Mouse (Mus musculus) thymus, adult 2 months (tissue): ENCODE data around the gene Coq8b.

Experiments used
- CTCF ChIP-seq: fragments of 200-500 bp; IDR thresholded peaks from 2 replicates; pipeline ENCODE4 v1.5.1; 2012; ENCODE audit warnings: mild to moderate bottlenecking, control low read depth, low read length, moderate library complexity, borderline replicate concordance; ENCODE audit not compliant: control insufficient read depth, poor library complexity, insufficient read depth; ENCODE audit errors: extremely low read depth
- POLR2A ChIP-seq: fragments of 200-500 bp; IDR thresholded peaks from 2 replicates; pipeline ENCODE4 v1.6.1; 2012; ENCODE audit warnings: mild to moderate bottlenecking, low read length, control low read depth, moderate library complexity; ENCODE audit not compliant: control insufficient read depth, poor library complexity, insufficient read depth; ENCODE audit errors: extremely low read depth

DNA sequence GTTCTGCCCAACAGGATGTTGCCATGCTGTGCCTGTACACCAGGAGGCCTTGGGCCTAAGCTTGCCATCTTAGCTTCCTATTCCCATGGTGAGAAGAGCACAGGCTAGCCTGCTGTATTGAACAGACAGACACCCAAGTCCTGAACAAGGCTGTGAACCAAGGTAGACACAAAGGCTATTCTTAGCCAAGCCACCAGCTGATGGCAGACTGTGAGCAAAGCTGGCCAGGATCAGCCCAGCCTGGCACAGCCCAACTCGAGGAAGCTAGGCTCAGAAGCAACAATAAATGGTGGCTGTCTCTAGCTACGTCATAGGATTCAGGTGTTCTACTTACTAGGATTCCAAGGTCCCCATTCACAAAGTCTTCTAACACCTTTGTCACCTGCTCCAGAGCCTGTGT lies 20.2 kb upstream of the Coq8b start:
- TF ChIP-seq CTCF: no peak
- no peak for TF ChIP-seq POLR2A
